Mouse (Mus musculus) urinary bladder, postnatal 10 days (tissue): ENCODE measurements around the gene Nuak2.
"Not testable (repeated sequence)": the region's sequence is repeated elsewhere in the genome, so short reads cannot be mapped to it uniquely, and the experiment has no call there.

Source experiments
- DNase-seq: peaks from one replicate; pipeline ENCODE4 v3.0.0; 2022; ENCODE audit warnings: low spot score

The Nuak2 gene

GRCm38 (mm10) chr1:132315889-132316624, at the start of gene Nuak2:
TSS of gene Nuak2 (plus strand) at chr1:132316126.
- no peak for DNase-seq

GRCm38 (mm10) chr1:132266791-132267557, 49.0 kb upstream of the Nuak2 start:
- no peak for DNase-seq

GRCm38 (mm10) chr1:132267959-132268358, 48.0 kb upstream of the Nuak2 start:
- no peak for DNase-seq

GRCm38 (mm10) chr1:132268418-132269060, 47.4 kb upstream of the Nuak2 start:
- no peak for DNase-seq

- no peak for DNase-seq
Observed at GRCm38 (mm10) chr1:132271237-132271636, 44.7 kb upstream of the Nuak2 start.

- DNase-seq = no peak
Observed at GRCm38 (mm10) chr1:132276694-132277093, 39.2 kb upstream of the Nuak2 start.

- no peak for DNase-seq
Observed at GRCm38 (mm10) chr1:132277124-132277523, 38.8 kb upstream of the Nuak2 start.

- DNase-seq = not testable (repeated sequence)
Observed at GRCm38 (mm10) chr1:132280636-132281035, 35.3 kb upstream of the Nuak2 start.

GRCm38 (mm10) chr1:132281523-132282176, 34.3 kb upstream of the Nuak2 start:
- DNase-seq = no peak

- no peak for DNase-seq
Observed at GRCm38 (mm10) chr1:132282177-132282536, 33.8 kb upstream of the Nuak2 start.

GRCm38 (mm10) chr1:132283018-132283417, 32.9 kb upstream of the Nuak2 start:
- no peak for DNase-seq

- no peak for DNase-seq
Observed at GRCm38 (mm10) chr1:132286735-132287134, 29.2 kb upstream of the Nuak2 start.

- no peak for DNase-seq
Observed at GRCm38 (mm10) chr1:132287445-132287844, 28.5 kb upstream of the Nuak2 start.

- no peak for DNase-seq
Observed at GRCm38 (mm10) chr1:132287991-132288451, 27.9 kb upstream of the Nuak2 start.

GRCm38 (mm10) chr1:132289965-132290364, 26.0 kb upstream of the Nuak2 start:
- DNase-seq = no peak

GRCm38 (mm10) chr1:132290921-132291675, 24.8 kb upstream of the Nuak2 start:
- no peak for DNase-seq

- no peak for DNase-seq
Observed at GRCm38 (mm10) chr1:132291706-132292105, 24.2 kb upstream of the Nuak2 start.

GRCm38 (mm10) chr1:132292318-132293129, 23.4 kb upstream of the Nuak2 start:
- no peak for DNase-seq

GRCm38 (mm10) chr1:132295506-132295905, 20.4 kb upstream of the Nuak2 start:
- no peak for DNase-seq

- DNase-seq = no peak
Observed at GRCm38 (mm10) chr1:132296051-132296450, 19.9 kb upstream of the Nuak2 start.

- DNase-seq = no peak
Observed at GRCm38 (mm10) chr1:132298425-132298800, 17.5 kb upstream of the Nuak2 start, which contains the start of gene Klhdc8a. TSS of gene Klhdc8a (plus strand) at chr1:132298626.
